Mouse (Mus musculus): ENCODE data around the gene Tmcc2. TPM values are rescaled to one million over a fixed set of nuclear protein-coding genes. Genes with fewer than 3 reads are reported as not detected.

Tmcc2 gene
- polyA plus RNA-seq, 1 experiment from 2014 or later: 11.0 TPM

DNA sequence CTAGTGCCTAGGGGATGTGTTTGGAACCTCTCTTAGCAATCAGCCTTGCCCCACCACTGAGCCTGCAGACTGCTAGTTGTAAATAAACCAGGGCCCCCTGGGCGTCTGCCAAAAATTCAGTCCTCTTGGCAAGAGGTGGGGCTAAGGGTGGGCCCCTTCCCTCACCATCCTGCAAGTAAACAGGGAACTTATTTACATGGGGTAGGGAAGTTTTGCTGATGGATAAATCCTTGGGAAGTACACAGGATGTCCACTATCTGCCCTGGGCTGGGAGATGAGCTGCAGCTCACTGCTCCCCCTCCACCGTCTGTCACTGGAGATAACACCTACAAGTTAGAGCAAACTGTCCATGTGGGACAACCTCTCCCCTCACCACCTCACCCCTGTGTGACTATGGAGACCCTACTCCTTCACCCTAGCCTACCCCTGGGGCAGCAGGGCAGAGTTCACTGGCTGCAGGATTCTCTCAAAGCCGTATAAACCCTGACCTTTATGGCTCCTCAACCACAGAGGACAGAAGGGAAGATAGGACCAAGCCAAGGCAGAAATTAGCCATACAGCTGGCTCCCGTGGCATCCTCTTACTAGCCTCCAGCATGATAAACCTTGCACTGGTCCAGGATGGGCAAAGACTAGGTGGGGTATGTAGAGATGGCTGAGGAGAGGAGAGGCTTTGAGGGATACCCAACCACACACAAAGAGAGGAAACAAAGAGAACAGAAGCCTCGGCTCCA lies 16.8 kb downstream of the Tmcc2 start:
- no peaks in the 10 kb centered on the region for H3K36me3 ChIP-seq (ENCODE audit: control insufficient read depth, insufficient read depth, low read length)
- H3K4me2 ChIP-seq (ENCODE audit: low read depth, low read length): no peak overlapping the region
- no peaks in the 10 kb centered on the region for H3K27me3 ChIP-seq (ENCODE audit: control insufficient read depth, insufficient read depth, low read depth, low read length)
- H3K9me3 ChIP-seq (ENCODE audit: control insufficient read depth, low read length): no peaks in the 10 kb centered on the region
- no peak overlapping the region for H3K9ac ChIP-seq (ENCODE audit: low read length)
- peak; percentile 32 for ATAC-seq (ENCODE audit: low read depth)
- H3K4me1 ChIP-seq (replicated peaks; ENCODE audit: control insufficient read depth, insufficient read depth, low read length): peaks cover 59% of the 10 kb centered on the region
- 27% methylated on average over 5 of the region's 5 CpGs for WGBS
- H3K4me3 ChIP-seq (ENCODE audit: low read length): no peak overlapping the region
- peak overlapping the region; percentile 74 for H3K27ac ChIP-seq (ENCODE audit: low read length)

DNA sequence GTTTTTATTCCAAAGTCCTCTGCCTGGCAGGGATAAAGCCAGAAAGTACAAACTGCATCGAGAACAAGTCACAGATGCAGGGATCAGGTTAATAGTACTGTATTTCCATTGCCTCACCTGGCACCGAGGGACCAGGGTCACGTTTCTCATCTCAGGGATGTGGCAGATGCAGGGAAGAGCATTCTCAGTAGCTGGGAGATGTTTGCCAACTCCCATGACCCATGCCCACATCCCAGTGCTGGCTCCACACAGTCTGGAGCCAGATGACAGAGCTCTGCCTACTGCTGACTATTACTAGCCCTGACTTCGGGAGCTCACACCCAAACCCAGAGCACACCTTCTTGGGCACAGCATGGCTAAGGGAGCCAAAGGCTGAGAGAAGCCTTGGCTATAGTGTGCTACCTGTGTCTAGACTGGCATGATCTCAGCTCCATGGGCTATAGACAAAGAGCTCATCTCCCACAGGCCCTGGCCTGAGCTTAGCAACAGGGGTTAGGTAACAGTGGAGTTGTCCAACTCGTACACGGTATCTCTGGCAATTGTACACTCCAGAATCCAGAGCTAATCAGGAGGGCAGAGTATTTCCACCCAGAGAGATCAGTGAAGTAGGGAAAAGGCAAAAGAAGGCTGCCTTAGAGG lies 18.1 kb downstream of the Tmcc2 start:
- WGBS: 76% methylated on average over 6 of the region's 6 CpGs
- Histone ChIP-seq H3K27me3 (ENCODE audit: control insufficient read depth, insufficient read depth, low read depth, low read length) (no peaks in the 10 kb centered on the region), H3K36me3 (ENCODE audit: control insufficient read depth, insufficient read depth, low read length) (no peaks in the 10 kb centered on the region), H3K27ac (ENCODE audit: low read length) (no peak overlapping the region), H3K4me2 (ENCODE audit: low read depth, low read length) (no peak overlapping the region), H3K9me3 (ENCODE audit: control insufficient read depth, low read length) (no peaks in the 10 kb centered on the region), H3K9ac (ENCODE audit: low read length) (no peak overlapping the region), H3K4me1 (replicated peaks; ENCODE audit: control insufficient read depth, insufficient read depth, low read length) (peaks cover 59% of the 10 kb centered on the region), H3K4me3 (ENCODE audit: low read length) (no peak overlapping the region)
- no peak for ATAC-seq (ENCODE audit: low read depth)

GRCm38 (mm10) chr1:132372354-132372753 lies 18.7 kb downstream of the Tmcc2 start:
- Histone ChIP-seq H3K4me2 (ENCODE audit: low read depth, low read length) (no peak overlapping the region), H3K36me3 (ENCODE audit: control insufficient read depth, insufficient read depth, low read length) (no peaks in the 10 kb centered on the region), H3K4me3 (ENCODE audit: low read length) (no peak overlapping the region), H3K4me1 (replicated peaks; ENCODE audit: control insufficient read depth, insufficient read depth, low read length) (peaks cover 57% of the 10 kb centered on the region), H3K27me3 (ENCODE audit: control insufficient read depth, insufficient read depth, low read depth, low read length) (no peaks in the 10 kb centered on the region), H3K27ac (ENCODE audit: low read length) (peak overlapping the region; percentile 21; the same call in 1 of the 2 replicates), H3K9ac (ENCODE audit: low read length) (no peak overlapping the region), H3K9me3 (ENCODE audit: control insufficient read depth, low read length) (no peaks in the 10 kb centered on the region)
- WGBS: 79% methylated on average over 5 of the region's 5 CpGs
- ATAC-seq (ENCODE audit: low read depth): no peak

GRCm38 (mm10) chr1:132371298-132372081 lies 19.6 kb downstream of the Tmcc2 start:
- H3K4me2 ChIP-seq (ENCODE audit: low read depth, low read length): no peak overlapping the region
- H3K36me3 ChIP-seq (ENCODE audit: control insufficient read depth, insufficient read depth, low read length): no peaks in the 10 kb centered on the region
- 41% methylated on average over 8 of the region's 8 CpGs for WGBS
- H3K27me3 ChIP-seq (ENCODE audit: control insufficient read depth, insufficient read depth, low read depth, low read length): no peaks in the 10 kb centered on the region
- H3K9ac ChIP-seq (ENCODE audit: low read length): no peak overlapping the region
- H3K9me3 ChIP-seq (ENCODE audit: control insufficient read depth, low read length): no peaks in the 10 kb centered on the region
- H3K27ac ChIP-seq (ENCODE audit: low read length): peak overlapping the region; percentile 68
- no peak overlapping the region for H3K4me3 ChIP-seq (ENCODE audit: low read length)
- ATAC-seq (ENCODE audit: low read depth): peak; percentile 4; the same call in 1 of the 2 replicates
- peaks cover 57% of the 10 kb centered on the region for H3K4me1 ChIP-seq (replicated peaks; ENCODE audit: control insufficient read depth, insufficient read depth, low read length)

- Histone ChIP-seq H3K9ac (ENCODE audit: low read length) (0 out of 2 replicates have a peak overlapping the region, but pooled peaks have one; percentile 10), H3K27ac (ENCODE audit: low read length) (peak overlapping the region; percentile 68), H3K4me1 (replicated peaks; ENCODE audit: control insufficient read depth, insufficient read depth, low read length) (peaks cover 52% of the 10 kb centered on the region), H3K4me3 (ENCODE audit: low read length) (no peak overlapping the region), H3K4me2 (ENCODE audit: low read depth, low read length) (no peak overlapping the region), H3K27me3 (ENCODE audit: control insufficient read depth, insufficient read depth, low read depth, low read length) (no peaks in the 10 kb centered on the region), H3K9me3 (ENCODE audit: control insufficient read depth, low read length) (no peaks in the 10 kb centered on the region), H3K36me3 (ENCODE audit: control insufficient read depth, insufficient read depth, low read length) (no peaks in the 10 kb centered on the region)
- WGBS: 48% methylated on average over 9 of the region's 9 CpGs
- ATAC-seq (ENCODE audit: low read depth): peak; percentile 89
Observed at GRCm38 (mm10) chr1:132370681-132371173, 20.4 kb downstream of the Tmcc2 start.

DNA sequence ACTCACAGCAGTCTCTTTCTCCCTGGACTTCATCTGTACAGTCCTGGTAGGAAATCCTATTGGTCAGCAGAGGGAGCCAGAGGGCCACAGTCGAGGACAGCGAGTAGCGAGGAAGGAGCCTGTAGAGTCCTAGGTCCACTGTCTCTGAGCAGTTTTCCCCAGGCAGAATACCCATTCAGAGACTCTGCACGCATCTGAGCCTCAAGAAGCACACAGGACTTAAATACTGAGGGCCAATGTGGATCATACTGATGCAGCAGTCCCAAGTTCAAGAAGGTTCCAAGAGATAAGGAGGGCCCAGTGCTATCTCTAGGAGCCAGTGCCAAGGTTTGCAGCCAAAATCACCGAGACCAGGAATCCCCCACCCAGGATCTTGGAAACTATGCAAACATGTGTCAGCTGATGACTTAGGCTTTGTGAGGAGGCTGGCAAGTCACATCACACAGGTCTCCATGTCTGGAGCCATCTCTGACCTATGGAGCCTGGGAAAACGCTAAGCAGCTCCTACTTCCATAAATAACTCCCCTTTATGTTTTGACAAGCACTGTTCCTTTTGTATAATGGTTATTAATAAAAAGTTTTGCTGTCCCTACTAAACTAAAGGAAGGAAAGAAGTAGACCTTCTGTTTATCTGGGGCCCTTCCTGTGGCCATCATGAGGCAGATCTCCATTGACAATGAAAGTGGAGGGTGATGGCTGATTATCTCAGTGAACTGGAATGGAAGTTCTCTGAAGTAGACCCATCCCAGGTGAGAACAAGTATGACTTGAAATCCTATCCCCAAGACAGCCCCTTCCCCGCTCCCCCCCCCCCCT lies 23.2 kb downstream of the Tmcc2 start:
- Histone ChIP-seq H3K9ac (ENCODE audit: low read length) (no peak overlapping the region), H3K4me3 (ENCODE audit: low read length) (no peak overlapping the region), H3K4me1 (replicated peaks; ENCODE audit: control insufficient read depth, insufficient read depth, low read length) (peaks cover 28% of the 10 kb centered on the region), H3K27me3 (ENCODE audit: control insufficient read depth, insufficient read depth, low read depth, low read length) (no peaks in the 10 kb centered on the region), H3K9me3 (ENCODE audit: control insufficient read depth, low read length) (no peaks in the 10 kb centered on the region), H3K27ac (ENCODE audit: low read length) (peak overlapping the region; percentile 76), H3K4me2 (ENCODE audit: low read depth, low read length) (no peak overlapping the region), H3K36me3 (ENCODE audit: control insufficient read depth, insufficient read depth, low read length) (no peaks in the 10 kb centered on the region)
- WGBS: 18% methylated on average over 7 of the region's 7 CpGs
- ATAC-seq (ENCODE audit: low read depth): peak; percentile 74

DNA sequence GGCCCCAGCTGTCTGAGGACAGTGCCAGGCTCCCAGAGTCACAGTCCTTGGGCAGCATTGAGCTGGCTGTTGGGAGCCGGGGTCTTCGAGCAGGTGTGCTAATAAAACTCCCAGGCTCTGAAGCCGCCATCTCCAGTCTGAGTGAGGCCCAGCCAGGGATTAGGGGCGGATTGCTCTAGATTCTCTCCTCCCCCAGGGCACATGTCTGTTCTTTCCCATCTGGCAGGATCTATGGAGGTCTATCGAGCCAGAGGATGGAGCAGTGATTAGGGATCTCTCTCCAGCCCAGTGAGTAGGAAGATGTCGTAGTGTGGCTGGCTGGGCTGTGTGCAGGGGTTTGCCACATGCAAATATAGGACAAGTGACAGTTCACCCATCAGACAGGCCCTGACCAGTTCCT lies 24.1 kb downstream of the Tmcc2 start:
- Histone ChIP-seq H3K4me2 (ENCODE audit: low read depth, low read length) (no peak overlapping the region), H3K27me3 (ENCODE audit: control insufficient read depth, insufficient read depth, low read depth, low read length) (no peaks in the 10 kb centered on the region), H3K36me3 (ENCODE audit: control insufficient read depth, insufficient read depth, low read length) (no peaks in the 10 kb centered on the region), H3K27ac (ENCODE audit: low read length) (no peak overlapping the region), H3K9ac (ENCODE audit: low read length) (no peak overlapping the region; the same call in 1 of the 2 replicates), H3K4me3 (ENCODE audit: low read length) (no peak overlapping the region), H3K9me3 (ENCODE audit: control insufficient read depth, low read length) (no peaks in the 10 kb centered on the region), H3K4me1 (replicated peaks; ENCODE audit: control insufficient read depth, insufficient read depth, low read length) (peaks cover 21% of the 10 kb centered on the region)
- 81% methylated on average over 6 of the region's 6 CpGs for WGBS
- no peak for ATAC-seq (ENCODE audit: low read depth)

DNA sequence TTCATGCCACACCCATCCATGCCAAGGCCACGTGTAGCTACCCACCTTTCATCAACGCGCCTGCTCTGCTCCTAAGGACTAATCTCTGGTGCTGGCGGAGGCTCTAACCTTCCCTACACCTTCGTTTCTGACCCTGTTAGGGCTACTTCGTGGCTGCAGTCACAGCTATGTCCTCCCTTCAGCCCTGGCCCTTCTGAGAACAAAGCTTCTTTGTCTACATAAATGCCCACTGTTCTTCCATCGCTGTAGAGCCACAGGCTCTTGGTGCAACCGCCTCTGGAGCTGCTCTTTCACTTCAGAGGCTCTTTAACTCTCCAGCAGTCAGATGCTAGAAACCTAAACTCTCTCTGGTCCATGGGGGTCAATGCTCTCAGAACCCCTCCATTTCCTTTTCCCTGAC lies 24.8 kb downstream of the Tmcc2 start:
- H3K4me1 ChIP-seq (replicated peaks; ENCODE audit: control insufficient read depth, insufficient read depth, low read length): peaks cover 13% of the 10 kb centered on the region
- no peak for ATAC-seq (ENCODE audit: low read depth)

More for the DNA sequence above, 24.8 kb downstream of the Tmcc2 start:
- H3K4me3 ChIP-seq (ENCODE audit: low read length): no peak overlapping the region
- WGBS: 69% methylated on average over 8 of the region's 8 CpGs
- no peaks in the 10 kb centered on the region for H3K36me3 ChIP-seq (ENCODE audit: control insufficient read depth, insufficient read depth, low read length)
- H3K27ac ChIP-seq (ENCODE audit: low read length): no peak overlapping the region
- H3K27me3 ChIP-seq (ENCODE audit: control insufficient read depth, insufficient read depth, low read depth, low read length): no peaks in the 10 kb centered on the region
- H3K4me2 ChIP-seq (ENCODE audit: low read depth, low read length): no peak overlapping the region
- no peak overlapping the region for H3K9ac ChIP-seq (ENCODE audit: low read length)
- no peaks in the 10 kb centered on the region for H3K9me3 ChIP-seq (ENCODE audit: control insufficient read depth, low read length)

Measured in lung, embryonic 16.5 days (tissue).